Mouse (Mus musculus): ENCODE data around the gene Sema4c.

DNA sequence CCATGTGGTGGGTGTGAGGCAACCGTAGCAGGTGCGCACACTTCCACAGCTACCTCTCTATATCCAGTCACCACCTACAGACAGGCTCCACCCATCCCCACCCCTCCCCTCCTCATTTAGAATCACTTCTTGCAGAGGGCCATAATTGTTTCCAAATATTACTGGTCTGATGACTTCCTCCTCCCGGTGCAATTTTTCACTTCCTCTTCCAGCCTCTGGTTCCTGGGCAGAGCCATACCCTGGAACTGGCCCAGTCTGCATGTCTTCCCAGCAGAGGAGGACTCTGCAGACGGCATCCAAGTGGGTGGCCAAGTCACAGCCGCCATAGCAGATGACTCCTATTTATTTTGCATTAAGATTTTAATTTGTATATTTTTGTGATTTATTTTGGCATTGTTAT lies 49.9 kb downstream of the Sema4c start:
- TF ChIP-seq EP300 (IDR thresholded peaks at IDR 0.05; ENCODE audit: low read depth) (no peak), CTCF (IDR thresholded peaks at IDR 0.05; ENCODE audit: low read depth) (no peak)

All from liver, postnatal 0 days (tissue).